Mouse (Mus musculus) monocyte, adult 2 months (primary cell): Measurements from ENCODE around the gene Gm20388.

ENCODE experiments used
- DNase-seq, 2 experiments: peaks; one replicate each; pipeline ENCODE4 v3.0.0; 2022; ENCODE audit warnings: low spot score in 2 of 2, low read depth in 1 of 2

Gm20388 gene

DNA sequence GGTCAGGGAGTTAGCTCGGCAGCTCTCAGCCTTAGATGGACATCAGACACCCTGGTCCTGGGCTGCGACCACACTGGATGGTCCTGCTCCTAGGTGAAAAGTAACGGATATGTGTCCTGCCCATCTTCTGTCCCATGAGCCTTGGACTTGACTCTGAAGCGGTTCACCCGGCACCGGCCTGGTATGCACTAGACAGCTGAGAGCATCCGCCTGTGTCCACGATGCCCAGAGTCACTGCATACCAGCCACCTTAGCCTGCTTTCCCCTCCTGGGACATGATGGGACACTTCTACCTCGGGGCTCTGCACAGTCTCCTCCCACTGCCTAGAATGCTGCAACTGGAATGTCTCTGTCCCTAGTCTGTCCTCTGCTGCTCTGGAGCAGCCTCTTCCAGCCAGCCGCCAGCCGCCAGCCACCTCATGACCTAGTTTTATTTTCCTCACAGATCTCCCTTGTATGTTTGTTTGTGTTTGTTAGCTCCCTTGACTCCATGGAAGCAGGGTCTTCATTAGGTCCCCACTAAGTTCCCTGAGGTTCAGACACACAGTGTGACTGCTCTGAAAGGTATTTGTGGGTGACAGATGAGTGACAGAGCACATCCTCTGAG lies 128.8 kb downstream of the Gm20388 start:
- no peak for DNase-seq

DNA sequence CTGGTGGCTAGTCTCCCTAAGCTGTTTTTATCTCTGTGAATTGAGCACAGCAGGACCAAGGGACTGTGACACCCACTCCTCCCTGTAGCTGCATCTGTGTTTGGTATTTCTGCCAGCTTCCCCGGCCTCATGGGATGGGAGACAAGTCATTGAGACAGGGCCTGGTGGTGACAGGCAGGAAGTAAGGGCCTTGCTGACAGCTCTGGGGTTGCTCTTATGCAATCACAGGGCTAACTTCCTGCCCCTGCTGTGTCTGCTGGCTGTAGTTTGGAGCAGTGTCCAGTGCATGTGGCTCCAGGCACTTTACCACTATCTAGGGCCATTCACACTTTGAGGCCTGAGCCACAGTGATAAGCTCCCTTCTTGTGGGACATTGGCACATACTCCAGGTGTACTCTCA lies 130.2 kb downstream of the Gm20388 start:
- DNase-seq, result peak; percentile 29 to 47

DNA sequence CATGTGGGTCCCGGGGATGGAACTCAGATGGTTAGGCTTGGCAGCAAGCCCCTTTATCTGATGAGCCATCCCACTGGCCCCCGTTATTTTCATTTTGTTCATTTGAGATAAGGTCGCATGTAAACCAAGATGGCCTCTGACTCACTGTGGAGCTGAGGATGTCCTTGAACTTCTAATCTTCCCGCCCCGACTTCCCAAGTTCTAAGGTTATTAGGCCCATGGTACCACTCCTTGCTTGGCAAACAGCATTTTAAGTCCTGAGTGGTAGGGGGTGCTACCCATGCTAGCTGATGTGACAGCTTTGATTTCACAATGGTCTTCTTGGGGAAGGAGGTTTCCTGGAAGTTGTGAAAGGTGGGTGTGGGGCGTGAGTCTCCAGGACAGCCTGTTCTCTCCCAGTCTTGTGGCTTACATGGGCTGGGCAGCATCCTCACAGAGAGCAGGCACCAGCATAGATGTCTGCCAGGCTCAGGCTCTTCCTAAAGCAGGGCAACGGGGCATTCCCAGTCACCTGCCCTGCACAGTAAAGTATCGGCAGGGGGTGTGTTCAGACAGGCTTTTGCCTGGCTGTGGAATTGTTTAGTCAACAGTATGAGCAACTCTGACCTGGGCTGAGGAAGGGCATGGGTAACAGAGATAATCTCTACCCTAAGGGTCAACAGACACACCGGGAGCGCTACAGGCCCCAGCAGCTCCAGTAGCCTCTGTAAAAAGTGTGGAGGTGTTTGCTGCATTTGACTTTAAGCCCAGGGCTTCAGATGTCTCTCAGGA lies 132.1 kb downstream of the Gm20388 start:
- no peak for DNase-seq

GRCm38 (mm10) chr8:120044907-120045306 lies 134.3 kb downstream of the Gm20388 start:
- peak in 1 of 2 experiments; percentile 26 for DNase-seq

DNA sequence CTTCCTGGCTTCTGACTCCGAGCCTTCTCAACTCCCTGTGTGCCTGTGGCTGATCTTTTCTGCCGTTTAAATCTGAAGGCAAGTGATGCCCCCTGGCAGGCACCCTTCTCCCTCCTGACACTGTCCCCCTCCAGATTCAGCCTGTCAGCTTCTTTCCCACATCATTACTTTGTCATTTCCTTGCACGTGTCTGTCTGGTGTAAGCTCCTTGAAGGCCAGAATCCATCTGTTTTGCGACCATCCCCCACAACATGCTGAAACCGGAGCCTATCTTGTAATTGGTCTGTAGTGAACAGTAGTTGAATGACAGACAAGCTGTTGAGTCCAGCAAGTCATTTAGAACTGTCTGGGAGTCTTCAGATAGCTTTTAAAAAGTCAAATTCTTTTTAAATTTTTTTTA lies 134.8 kb downstream of the Gm20388 start:
- DNase-seq, result no peak

- DNase-seq, result no peak
Observed at GRCm38 (mm10) chr8:120046258-120047020, 135.8 kb downstream of the Gm20388 start.

GRCm38 (mm10) chr8:120049949-120050348 lies 139.3 kb downstream of the Gm20388 start:
- DNase-seq, result peak in 1 of 2 experiments; percentile 29

DNA sequence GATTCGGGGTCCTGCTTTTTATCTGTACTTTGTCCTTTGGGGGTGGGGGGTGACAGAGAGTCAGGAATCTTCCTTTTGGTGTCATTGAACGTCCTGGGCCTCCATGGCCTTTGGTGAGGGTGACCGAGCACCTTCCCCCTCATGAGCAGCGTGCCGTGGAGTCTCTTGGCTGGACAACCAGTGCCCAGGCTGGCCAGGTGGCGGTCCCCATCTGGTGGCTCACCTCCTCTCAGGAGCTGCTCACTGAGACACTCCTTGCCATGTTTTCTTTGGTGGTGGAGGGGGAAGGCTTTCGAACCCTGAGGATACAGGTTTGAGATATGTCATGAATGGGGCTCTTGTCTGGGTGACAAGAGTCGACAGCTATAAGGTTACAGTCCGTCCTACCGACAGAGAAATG lies 139.7 kb downstream of the Gm20388 start:
- no peak for DNase-seq

DNA sequence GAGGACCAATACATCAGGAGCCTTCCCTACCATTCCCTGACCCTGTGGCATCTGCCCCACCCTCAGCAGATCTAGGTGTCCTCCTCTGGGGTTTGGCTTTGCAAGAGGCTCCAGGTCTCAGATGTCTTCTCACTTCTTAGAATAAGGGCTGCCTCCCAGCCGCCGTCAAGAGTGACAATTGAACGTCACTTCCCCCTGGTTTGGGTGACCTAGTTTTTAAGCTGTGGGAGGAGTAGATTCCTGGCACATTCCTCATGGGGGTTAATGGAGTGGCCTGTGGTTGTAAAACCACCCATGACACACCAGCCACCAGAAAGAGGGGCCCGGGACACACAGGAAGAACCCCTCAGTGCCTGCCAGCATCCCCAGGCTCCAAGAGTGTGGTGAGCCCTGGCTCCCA lies 140.4 kb downstream of the Gm20388 start:
- DNase-seq, result peak in 1 of 2 experiments; percentile 18

DNA sequence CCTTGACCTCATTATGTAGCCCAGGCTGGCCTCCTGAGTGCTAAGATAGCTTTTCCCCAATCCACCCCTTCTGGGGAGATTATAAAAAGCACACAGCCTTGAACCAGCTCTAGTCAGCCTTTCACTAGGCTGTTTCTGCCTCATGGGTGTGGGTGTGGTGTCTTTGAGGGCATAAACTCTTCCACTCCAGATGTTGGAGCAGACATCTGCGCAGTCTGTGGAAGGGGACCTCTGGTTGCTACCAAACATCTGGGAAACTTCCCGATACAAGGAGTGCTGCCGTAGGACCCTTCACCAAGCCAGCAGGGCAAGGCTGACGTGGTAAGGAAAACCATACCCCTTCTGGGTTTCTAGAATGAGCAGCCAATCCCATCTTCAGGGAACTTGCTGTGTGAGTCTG lies 141.3 kb downstream of the Gm20388 start:
- DNase-seq, result no peak

GRCm38 (mm10) chr8:120052318-120052717 lies 141.7 kb downstream of the Gm20388 start:
- DNase-seq, result no peak

GRCm38 (mm10) chr8:120054833-120055232 lies 144.2 kb downstream of the Gm20388 start:
- DNase-seq, result no peak

DNA sequence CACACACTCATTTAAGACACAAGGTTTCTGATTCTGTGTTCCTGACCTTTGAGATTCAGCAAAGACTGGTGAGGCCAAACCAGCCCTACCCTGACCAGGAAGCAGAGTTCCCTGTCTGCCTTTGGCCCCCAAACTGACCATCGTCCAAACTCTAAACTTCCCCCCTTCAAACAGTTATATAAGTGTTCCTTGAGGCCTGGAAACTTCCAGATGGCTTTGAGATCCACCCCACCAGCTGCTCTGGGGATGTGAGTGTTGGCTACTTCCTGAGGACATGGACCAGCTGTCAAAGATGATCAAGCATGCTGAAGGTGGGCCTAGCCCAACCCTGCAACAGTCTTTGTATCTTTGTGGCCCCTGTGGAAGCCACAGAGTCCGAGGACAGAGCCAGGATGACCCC lies 146.4 kb downstream of the Gm20388 start:
- DNase-seq, result no peak

DNA sequence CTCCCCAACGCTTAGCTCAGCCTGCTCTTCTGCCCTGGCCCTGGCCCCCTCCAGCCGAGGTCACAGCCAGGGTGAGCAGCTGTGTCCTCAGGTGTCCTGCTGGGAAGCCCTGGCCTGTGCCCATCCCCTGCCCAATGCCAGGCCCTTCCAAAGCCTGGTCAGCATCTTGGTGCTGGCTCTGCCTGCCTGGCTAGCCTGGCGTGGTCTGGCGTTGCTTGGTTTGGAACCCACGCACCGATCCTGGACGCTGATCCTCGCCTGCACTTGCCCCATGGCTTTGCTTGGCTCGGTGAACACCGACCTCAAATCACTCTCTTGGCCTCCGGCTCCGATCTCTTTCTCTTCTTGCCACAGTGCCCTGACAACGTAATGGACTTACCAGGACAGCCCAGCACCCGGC lies 152.1 kb downstream of the Gm20388 start:
- no peak for DNase-seq

GRCm38 (mm10) chr8:120063326-120063725 lies 152.7 kb downstream of the Gm20388 start:
- no peak for DNase-seq

GRCm38 (mm10) chr8:120065611-120066010 lies 155.0 kb downstream of the Gm20388 start:
- DNase-seq, result no peak

- DNase-seq, result no peak
Observed at GRCm38 (mm10) chr8:120066226-120066625, 155.6 kb downstream of the Gm20388 start.

DNA sequence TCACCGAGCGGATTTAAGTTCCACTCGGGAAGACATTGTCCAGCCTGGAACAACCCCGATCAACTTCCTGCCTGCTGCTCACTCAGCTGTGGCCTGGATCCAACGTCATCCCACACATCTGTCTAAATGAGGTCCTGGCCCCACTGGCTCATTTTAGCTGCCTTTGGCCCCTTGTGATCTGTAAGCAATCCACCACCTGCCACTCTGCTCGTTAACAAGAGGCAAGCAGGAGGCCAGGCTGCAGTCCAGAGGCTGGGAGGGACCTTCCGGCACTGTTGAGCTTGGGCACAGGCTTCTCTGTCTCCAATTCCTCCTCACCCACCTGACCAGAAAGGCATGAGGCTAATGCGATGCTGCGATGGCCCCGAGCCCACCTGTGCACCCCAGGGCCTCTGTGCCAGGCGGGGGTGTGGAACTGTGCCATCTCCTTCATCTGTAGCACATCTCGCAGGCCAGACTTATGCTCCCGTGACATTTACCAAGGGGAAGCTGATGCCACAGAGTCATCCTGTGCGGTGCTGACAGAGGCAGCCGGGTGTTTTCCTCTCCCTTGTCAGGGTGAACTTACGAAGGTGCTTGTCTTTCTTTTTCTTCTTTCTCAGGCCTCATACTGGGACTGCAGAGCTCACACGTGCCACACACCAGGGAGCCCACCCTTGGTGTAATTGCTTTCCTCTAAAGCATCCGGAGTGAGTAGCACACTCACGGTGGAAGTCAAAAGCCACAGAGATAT lies 157.5 kb downstream of the Gm20388 start:
- DNase-seq, result no peak

DNA sequence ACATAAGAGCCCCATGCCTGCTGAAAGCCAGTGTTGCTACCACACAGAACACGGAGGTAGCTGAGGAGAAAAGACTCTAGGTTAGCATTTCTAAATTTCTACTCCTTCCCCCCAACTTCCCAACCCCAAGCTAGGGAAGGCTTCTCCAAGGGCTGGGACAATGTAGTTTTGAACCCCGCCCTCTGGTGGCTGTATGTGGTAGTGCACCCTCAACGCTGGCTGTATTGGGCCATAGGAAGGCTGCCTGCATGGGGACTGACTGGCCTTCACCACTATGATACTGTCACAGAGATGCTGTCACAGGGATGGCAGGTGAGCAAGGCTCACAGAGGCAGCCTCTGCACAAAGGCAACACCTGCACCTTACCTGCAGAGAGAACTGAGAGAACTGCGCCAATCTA lies 161.0 kb downstream of the Gm20388 start:
- DNase-seq, result peak in 1 of 2 experiments; percentile 54

DNA sequence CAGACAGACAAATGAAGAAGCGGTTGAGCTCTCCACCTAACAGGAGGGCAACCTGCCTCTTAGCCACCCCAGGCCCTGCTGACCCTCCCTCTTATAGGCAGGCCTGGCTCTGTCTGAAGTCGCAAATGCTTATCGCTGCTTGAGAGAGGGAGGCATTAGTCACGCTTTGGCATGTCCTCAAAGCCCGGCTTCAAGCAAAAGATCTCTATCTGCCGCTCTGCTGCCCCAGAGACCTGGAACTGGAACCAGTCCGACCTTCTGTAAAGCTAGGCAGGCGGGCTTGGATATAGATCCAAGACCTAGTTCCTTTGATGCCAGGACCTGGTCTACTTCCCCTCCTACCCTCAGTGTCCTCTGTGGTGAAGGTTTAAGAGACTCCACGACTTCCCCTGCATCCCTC lies 161.6 kb downstream of the Gm20388 start:
- DNase-seq, result no peak

- no peak for DNase-seq
Observed at GRCm38 (mm10) chr8:120072827-120073226, 162.2 kb downstream of the Gm20388 start.
